Mouse (Mus musculus): ENCODE results near the gene Man1a.

The Man1a gene

GRCm38 (mm10) chr10:54014116-54014758 is 62.2 kb downstream of the Man1a start:
- DNase-seq (ENCODE audit: low spot score in 2 of 2): no peak

- no peak for DNase-seq (ENCODE audit: low spot score in 2 of 2)
Measured at GRCm38 (mm10) chr10:54013143-54013791, 63.1 kb downstream of the Man1a start.

- DNase-seq (ENCODE audit: low spot score in 2 of 2): peak; percentile 29 to 44
Measured at GRCm38 (mm10) chr10:54009154-54009553, 67.3 kb downstream of the Man1a start.

GRCm38 (mm10) chr10:54006868-54007267 is 69.5 kb downstream of the Man1a start:
- no peak for DNase-seq (ENCODE audit: low spot score in 2 of 2)

GRCm38 (mm10) chr10:54005847-54006246 is 70.6 kb downstream of the Man1a start:
- peak; percentile 72 to 75 for DNase-seq (ENCODE audit: low spot score in 2 of 2)

GRCm38 (mm10) chr10:54002936-54003335 is 73.5 kb downstream of the Man1a start:
- no peak for DNase-seq (ENCODE audit: low spot score in 2 of 2)

GRCm38 (mm10) chr10:53997301-53997700 is 79.1 kb downstream of the Man1a start:
- DNase-seq (ENCODE audit: low spot score in 2 of 2): no peak

GRCm38 (mm10) chr10:53996216-53996615 is 80.2 kb downstream of the Man1a start:
- DNase-seq (ENCODE audit: low spot score in 2 of 2): no peak

- no peak for DNase-seq (ENCODE audit: low spot score in 2 of 2)
Measured at GRCm38 (mm10) chr10:53994591-53994990, 81.8 kb downstream of the Man1a start.

- no peak for DNase-seq (ENCODE audit: low spot score in 2 of 2)
Measured at GRCm38 (mm10) chr10:53990434-53990833, 86.0 kb downstream of the Man1a start.

GRCm38 (mm10) chr10:53984894-53985293 is 91.5 kb downstream of the Man1a start:
- peak; percentile 23 to 31 for DNase-seq (ENCODE audit: low spot score in 2 of 2)

- DNase-seq (ENCODE audit: low spot score in 2 of 2): no peak
Measured at GRCm38 (mm10) chr10:53984086-53984485, 92.3 kb downstream of the Man1a start.

GRCm38 (mm10) chr10:53978647-53979046 is 97.8 kb downstream of the Man1a start:
- no peak for DNase-seq (ENCODE audit: low spot score in 2 of 2)

- no peak for DNase-seq (ENCODE audit: low spot score in 2 of 2)
Measured at GRCm38 (mm10) chr10:53974180-53974579, 102.2 kb downstream of the Man1a start.

- DNase-seq (ENCODE audit: low spot score in 2 of 2): no peak
Measured at GRCm38 (mm10) chr10:53959759-53960158, 116.7 kb downstream of the Man1a start.

- DNase-seq (ENCODE audit: low spot score in 2 of 2): no peak
Measured at GRCm38 (mm10) chr10:53941597-53941996, 134.8 kb downstream of the Man1a start.

- DNase-seq (ENCODE audit: low spot score in 2 of 2): no peak
Measured at GRCm38 (mm10) chr10:53938199-53938598, 138.2 kb downstream of the Man1a start.

GRCm38 (mm10) chr10:53936078-53936477 is 140.3 kb downstream of the Man1a start:
- DNase-seq (ENCODE audit: low spot score in 2 of 2): no peak

GRCm38 (mm10) chr10:53929722-53930500 is 146.5 kb downstream of the Man1a start:
- no peak for DNase-seq (ENCODE audit: low spot score in 2 of 2)

- no peak for DNase-seq (ENCODE audit: low spot score in 2 of 2)
Measured at GRCm38 (mm10) chr10:53927904-53928303, 148.5 kb downstream of the Man1a start.

- DNase-seq (ENCODE audit: low spot score in 2 of 2): no peak
Measured at GRCm38 (mm10) chr10:53925456-53925855, 151.0 kb downstream of the Man1a start.

GRCm38 (mm10) chr10:53922236-53922635 is 154.2 kb downstream of the Man1a start:
- no peak for DNase-seq (ENCODE audit: low spot score in 2 of 2)

- no peak for DNase-seq (ENCODE audit: low spot score in 2 of 2)
Measured at GRCm38 (mm10) chr10:53917517-53917916, 158.9 kb downstream of the Man1a start.

Data from spleen, postnatal 36 days (tissue).